Mouse (Mus musculus) midbrain, embryonic 11.5 days (tissue): ENCODE data around the gene Tmem216. TPM values are rescaled to one million over a fixed set of nuclear protein-coding genes. Genes with fewer than 3 reads are reported as not detected.

Source experiments
- ATAC-seq: fragments of 200-750 bp; cut with Nextera tagmentation; 2 replicates; pipeline ENCODE4 v1.8.0; 2017; ENCODE audit warnings: moderate TSS enrichment, moderate library complexity; ENCODE audit not compliant: low FRiP score
- DNase-seq: peaks from one replicate; pipeline ENCODE4 v3.0.0; 2015; ENCODE audit warnings: low spot score; ENCODE audit errors: missing footprints
- H3K27ac ChIP-seq: fragments of 300-500 bp; sonication (generic); 2 replicates; pipeline ENCODE4 v1.5.1; 2014; ENCODE audit warnings: low read depth, low read length
- H3K27me3 ChIP-seq: fragments of 300-500 bp; sonication (generic); 2 replicates; pipeline ENCODE4 v1.6.1; 2014; ENCODE audit warnings: mild to moderate bottlenecking, low read length, moderate library complexity, mixed read lengths; ENCODE audit not compliant: control insufficient read depth, insufficient read depth
- H3K36me3 ChIP-seq: fragments of 300-500 bp; sonication (generic); 2 replicates; pipeline ENCODE4 v1.6.1; 2014; ENCODE audit warnings: mild to moderate bottlenecking, low read length, moderate library complexity, mixed read lengths; ENCODE audit not compliant: control insufficient read depth, insufficient read depth
- H3K4me1 ChIP-seq: fragments of 300-500 bp; sonication (generic); 2 replicates; pipeline ENCODE4 v1.6.1; 2014; ENCODE audit warnings: low read length; ENCODE audit not compliant: control insufficient read depth, insufficient read depth
- H3K4me2 ChIP-seq: fragments of 300-500 bp; sonication (generic); 2 replicates; pipeline ENCODE4 v1.6.1; 2014; ENCODE audit warnings: mild to moderate bottlenecking, moderate library complexity
- H3K4me3 ChIP-seq: fragments of 300-500 bp; sonication (generic); 2 replicates; pipeline ENCODE4 v1.5.1; 2014; ENCODE audit warnings: low read depth, low read length
- H3K9ac ChIP-seq: fragments of 300-500 bp; sonication (generic); 2 replicates; pipeline ENCODE4 v1.6.1; 2014; ENCODE audit warnings: low read length
- H3K9me3 ChIP-seq: fragments of 300-500 bp; sonication (generic); 2 replicates; pipeline ENCODE4 v1.6.1; 2016; ENCODE audit warnings: low read length; ENCODE audit not compliant: control insufficient read depth
- WGBS: fragments of 180-500 bp; shearing (Covaris S2); extraction: QIAGEN DNeasy Blood & Tissue Kit; methylation state at CpG from one replicate; pipeline ENCODE4 v1.1.7; 2014; 5-methylcytosine and 5-hydroxymethylcytosine counted together
- polyA plus RNA-seq: library from polyadenylated mRNA; unstranded; fragments of >200 nt; fragmentation: Nextera tagmentation; extraction: Ambion mirVana; gene quantifications from 2 replicates; pipeline ENCODE4 v1.2.1, GENCODE M21; 2014

Tmem216 gene
- polyA plus RNA-seq, result 58.3 and 63.9 TPM in 2 replicates

DNA sequence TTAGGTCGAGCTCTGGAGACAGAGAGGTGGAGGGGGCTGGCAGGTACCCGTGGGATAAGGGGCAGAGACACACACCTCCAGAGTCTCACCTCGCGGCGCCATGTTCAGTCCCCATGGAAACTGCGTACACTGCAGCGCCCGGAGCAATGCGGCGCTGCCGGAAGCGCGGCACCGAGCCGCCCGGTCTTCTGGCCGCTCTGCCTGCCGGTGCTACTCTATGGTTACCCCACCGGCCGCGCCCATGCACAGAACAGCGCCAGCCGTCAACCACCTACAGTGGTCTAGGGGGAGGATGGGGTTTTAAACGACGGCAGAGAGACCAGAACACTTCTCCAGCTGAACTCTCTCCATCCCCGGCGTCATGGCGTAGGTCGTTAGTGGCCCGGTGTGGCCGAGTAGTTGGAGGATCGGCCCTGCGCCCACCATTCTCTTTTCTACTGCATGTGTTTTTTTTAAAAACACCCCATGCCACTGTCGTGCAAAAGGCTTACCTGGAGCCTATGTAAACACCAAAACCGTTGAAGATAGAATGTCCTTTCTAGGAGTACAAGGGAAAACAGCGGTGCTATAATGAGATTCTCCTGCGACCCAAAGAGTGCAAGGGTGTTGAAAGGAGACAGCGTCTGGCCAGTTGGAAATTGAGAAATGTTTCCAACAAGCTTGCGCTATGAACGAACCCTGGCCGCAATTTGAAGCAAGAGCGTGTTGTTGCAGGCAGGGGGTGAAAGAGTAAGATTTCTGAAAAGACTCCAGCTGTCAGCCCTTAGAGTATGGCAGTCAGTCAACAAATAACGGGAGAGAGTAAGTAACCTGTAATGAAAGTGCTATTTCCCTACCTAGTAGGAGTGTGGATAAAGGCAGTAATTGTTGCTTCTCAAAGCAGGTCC is at the start of gene Tmem216:
TSS of gene Tmem216 (minus strand) at position 615 of the 887 bp plus-strand sequence.
- Histone ChIP-seq H3K27me3 (no peaks in the 10 kb centered on the region), H3K4me2 (peak within 1 kb of the TSS; percentile 63), H3K27ac (peak within 1 kb of the TSS; percentile 45; the same call in 1 of the 2 replicates), H3K36me3 (peaks cover 2% of the 10 kb centered on the region; the same call in 1 of the 2 replicates), H3K9me3 (no peaks in the 10 kb centered on the region), H3K4me3 (peak within 1 kb of the TSS; percentile 63), H3K4me1 (peaks cover 11% of the 10 kb centered on the region), H3K9ac (peak within 1 kb of the TSS; percentile 72)
- DNase-seq (peak; percentile 97), ATAC-seq (peak; percentile 98)
- WGBS, result 3% methylated on average over 43 of the region's 43 CpGs

DNA sequence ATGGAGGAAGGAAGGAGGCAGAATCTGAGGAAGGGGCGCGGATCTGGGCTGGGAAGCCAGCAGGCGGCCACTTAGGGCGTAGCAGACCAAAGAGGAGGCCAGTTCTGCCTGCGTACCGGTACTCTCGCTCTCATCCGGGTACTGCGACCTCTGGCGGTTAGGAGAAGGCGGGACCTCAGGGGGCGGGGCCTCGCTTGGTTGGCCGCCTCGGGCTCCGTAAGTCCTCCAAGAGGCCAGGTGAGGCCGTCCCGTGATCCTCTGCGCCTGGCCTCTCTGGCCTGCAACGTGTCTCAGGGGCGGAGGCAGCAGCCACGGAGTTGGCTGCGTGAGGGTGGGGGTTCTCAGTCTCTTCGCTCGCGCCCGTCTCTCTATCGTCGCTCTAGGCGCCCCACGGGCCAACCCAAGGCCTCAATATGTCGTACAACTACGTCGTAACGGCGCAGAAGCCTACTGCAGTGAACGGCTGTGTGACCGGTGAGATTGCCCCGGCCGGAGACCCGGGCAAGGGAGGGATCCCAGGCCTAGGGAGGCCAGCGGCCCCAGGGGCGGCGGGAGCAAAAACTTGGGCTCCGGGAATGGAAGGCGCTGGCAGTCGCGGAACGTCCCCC is 49.4 kb upstream of the Tmem216 start, which contains the start of the genes Ddb1 and Tkfc:
TSS of gene Ddb1 (plus strand) at position 35 of the 608 bp plus-strand sequence.
TSS of gene Tkfc (minus strand) at position 362 of the 608 bp plus-strand sequence.
- under 1% methylated on average over 48 of the region's 49 CpGs for WGBS
- ATAC-seq, result peak; percentile 97
- Histone ChIP-seq H3K27ac (peak within 1 kb of the TSS; percentile 83), H3K4me3 (peak within 1 kb of the TSS; percentile 98), H3K4me2 (peak within 1 kb of the TSS; percentile 71), H3K27me3 (no peaks in the 10 kb centered on the region), H3K4me1 (peaks cover 16% of the 10 kb centered on the region), H3K9me3 (no peaks in the 10 kb centered on the region), H3K9ac (peak within 1 kb of the TSS; percentile 93), H3K36me3 (peaks cover 12% of the 10 kb centered on the region; the same call in 1 of the 2 replicates)
- DNase-seq, result peak; percentile 100

- peak overlapping the region; percentile 71 for H3K4me2 ChIP-seq
- H3K4me1 ChIP-seq, result peaks cover 16% of the 10 kb centered on the region
- H3K36me3 ChIP-seq, result peaks cover 13% of the 10 kb centered on the region
- no peak for ATAC-seq
- peak overlapping the region; percentile 83 for H3K27ac ChIP-seq
- peak overlapping the region; percentile 98 for H3K4me3 ChIP-seq
- H3K9me3 ChIP-seq, result no peaks in the 10 kb centered on the region
- DNase-seq, result no peak
- no peaks in the 10 kb centered on the region for H3K27me3 ChIP-seq
- WGBS, result 62% methylated on average over 3 of the region's 3 CpGs
- H3K9ac ChIP-seq, result peak overlapping the region; percentile 93
These were observed 48.5 kb upstream of the Tmem216 start for GRCm38 (mm10) chr19:10604534-10604933.

GRCm38 (mm10) chr19:10603660-10604523 is 47.9 kb upstream of the Tmem216 start:
- Histone ChIP-seq H3K9ac (no peak overlapping the region; the same call in 1 of the 2 replicates), H3K4me2 (no peak overlapping the region), H3K27ac (no peak overlapping the region), H3K4me1 (peaks cover 16% of the 10 kb centered on the region), H3K9me3 (no peaks in the 10 kb centered on the region), H3K36me3 (peaks cover 13% of the 10 kb centered on the region), H3K4me3 (no peak overlapping the region), H3K27me3 (no peaks in the 10 kb centered on the region)
- 89% methylated on average over 18 of the region's 18 CpGs for WGBS
- ATAC-seq, result no peak
- no peak for DNase-seq

- H3K4me2 ChIP-seq, result peak overlapping the region; percentile 53
- H3K4me3 ChIP-seq, result peak overlapping the region; percentile 29
- no peaks in the 10 kb centered on the region for H3K27me3 ChIP-seq
- peak overlapping the region; percentile 87 for H3K9ac ChIP-seq
- ATAC-seq (peak; percentile 70), DNase-seq (peak; percentile 99)
- 3% methylated on average over 9 of the region's 9 CpGs for WGBS
- H3K4me1 ChIP-seq, result peaks cover 16% of the 10 kb centered on the region
- no peaks in the 10 kb centered on the region for H3K9me3 ChIP-seq
- peaks cover 6% of the 10 kb centered on the region for H3K36me3 ChIP-seq
- peak overlapping the region; percentile 92 for H3K27ac ChIP-seq
These were observed 46.7 kb upstream of the Tmem216 start for GRCm38 (mm10) chr19:10602787-10603186.

DNA sequence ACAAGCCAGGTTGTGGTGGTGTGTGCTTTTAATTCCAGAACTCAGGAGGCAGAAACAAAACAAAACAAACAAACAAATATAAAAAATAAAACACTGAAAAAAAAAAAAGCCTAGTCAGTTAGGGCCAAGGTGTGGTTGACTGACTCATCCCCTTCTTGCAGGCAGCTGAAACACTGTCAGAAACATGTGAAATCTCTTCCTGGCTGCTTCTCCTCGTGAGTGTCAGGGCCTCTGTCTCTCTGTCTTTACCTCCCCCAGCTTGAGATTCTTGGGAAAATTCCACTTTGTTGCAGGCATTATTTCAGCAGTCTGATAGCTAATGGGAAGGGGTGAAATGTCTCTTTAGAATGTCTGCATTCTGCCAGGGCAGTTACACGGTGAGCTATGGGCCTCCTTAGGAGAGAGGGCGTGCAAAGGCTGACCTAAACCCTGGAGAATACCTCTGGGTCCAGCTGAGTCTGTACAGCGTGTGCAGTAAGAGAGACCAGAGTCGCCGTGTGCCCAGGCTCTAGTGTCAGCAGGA is 46.3 kb upstream of the Tmem216 start:
- H3K36me3 ChIP-seq, result peaks cover 4% of the 10 kb centered on the region; the same call in 1 of the 2 replicates
- peak; percentile 45 for ATAC-seq
- DNase-seq, result no peak
- H3K9ac ChIP-seq, result peak overlapping the region; percentile 87
- WGBS, result 3% methylated on average over 6 of the region's 6 CpGs
- peak overlapping the region; percentile 29 for H3K4me3 ChIP-seq
- H3K27me3 ChIP-seq, result no peaks in the 10 kb centered on the region
- H3K4me1 ChIP-seq, result peaks cover 16% of the 10 kb centered on the region
- H3K4me2 ChIP-seq, result peak overlapping the region; percentile 53
- H3K27ac ChIP-seq, result peak overlapping the region; percentile 92
- no peaks in the 10 kb centered on the region for H3K9me3 ChIP-seq

- no peak for DNase-seq
- ATAC-seq, result no peak
- H3K27me3 ChIP-seq, result no peaks in the 10 kb centered on the region
- H3K36me3 ChIP-seq, result peaks cover 6% of the 10 kb centered on the region; the same call in 1 of the 2 replicates
- WGBS, result 93% methylated on average over 2 of the region's 2 CpGs
- H3K4me3 ChIP-seq, result no peak overlapping the region
- H3K4me2 ChIP-seq, result no peak overlapping the region
- no peak overlapping the region for H3K9ac ChIP-seq
- H3K27ac ChIP-seq, result no peak overlapping the region
- H3K4me1 ChIP-seq, result peaks cover 6% of the 10 kb centered on the region; the same call in 1 of the 2 replicates
- no peaks in the 10 kb centered on the region for H3K9me3 ChIP-seq
These were observed 43.6 kb upstream of the Tmem216 start for GRCm38 (mm10) chr19:10599648-10600047.

DNA sequence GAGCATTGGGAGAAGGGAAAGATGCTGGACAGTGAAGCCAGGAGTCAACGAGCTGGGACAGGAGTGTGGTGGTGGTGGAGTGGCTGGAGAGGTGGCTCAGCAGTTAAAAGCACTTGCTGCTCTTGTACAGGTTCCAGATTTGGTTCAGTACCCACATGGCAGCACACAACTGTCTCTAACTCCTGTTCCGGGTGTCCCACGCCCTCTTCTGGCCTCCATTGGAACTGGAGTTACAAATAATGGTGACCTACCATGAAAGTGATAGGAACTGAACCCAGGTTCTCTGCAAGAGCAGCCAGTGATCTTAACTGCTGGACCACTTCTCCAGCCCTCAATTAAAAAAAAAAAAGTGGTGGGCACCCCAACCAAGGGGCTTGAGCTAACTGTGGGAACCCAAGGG is 42.1 kb upstream of the Tmem216 start:
- H3K4me3 ChIP-seq, result no peak overlapping the region
- H3K9ac ChIP-seq, result no peak overlapping the region
- peaks cover 7% of the 10 kb centered on the region; the same call in 1 of the 2 replicates for H3K36me3 ChIP-seq
- DNase-seq (no peak), ATAC-seq (no peak)
- H3K4me2 ChIP-seq, result no peak overlapping the region
- H3K9me3 ChIP-seq, result no peaks in the 10 kb centered on the region
- no peaks in the 10 kb centered on the region for H3K27me3 ChIP-seq
- peaks cover 2% of the 10 kb centered on the region; the same call in 1 of the 2 replicates for H3K4me1 ChIP-seq
- 38% methylated on average over 3 of the region's 3 CpGs for WGBS
- H3K27ac ChIP-seq, result no peak overlapping the region
